Mouse (Mus musculus): ENCODE measurements around the gene Nup43. TPM values are rescaled to one million over a fixed set of nuclear protein-coding genes. Genes with fewer than 3 reads are reported as not detected.
A peak's percentile ranks its signal among the peaks of the same experiment; 100 is the strongest.
"Not testable (repeated sequence)": the region's sequence is repeated elsewhere in the genome, so short reads cannot be mapped to it uniquely, and the experiment has no call there.

Nup43 gene
- 10.3 and 10.7 TPM in 2 replicates for polyA plus RNA-seq (2015; fragmentation: Nextera tagmentation; extraction: Ambion mirVana)

- H3K27me3 ChIP-seq (replicated peaks; ENCODE audit: insufficient read depth, low read length): no peaks in the 10 kb centered on the region
- H3K27ac ChIP-seq (ENCODE audit: low read length): no peak within 1 kb of the TSS; the same call in 1 of the 2 replicates
- H3K36me3 ChIP-seq (ENCODE audit: insufficient read depth, low read length): no peaks in the 10 kb centered on the region
- peak within 1 kb of the TSS; percentile 39 for H3K9ac ChIP-seq (replicated peaks; ENCODE audit: low read depth)
- ATAC-seq (peak; percentile 80), DNase-seq (ENCODE audit: low spot score) (peak; percentile 94)
- TF ChIP-seq CTCF (IDR thresholded peaks at IDR 0.05): no peak
- 0 out of 2 replicates have a peak, but pooled peaks have one; percentile 5 for TF ChIP-seq EP300 (IDR thresholded peaks at IDR 0.05)
- H3K4me1 ChIP-seq (ENCODE audit: insufficient read depth, low read depth, low read length): peaks cover 3% of the 10 kb centered on the region; the same call in 1 of the 2 replicates
- H3K4me2 ChIP-seq (replicated peaks; ENCODE audit: low read depth, low read length): peak within 1 kb of the TSS; percentile 57
- H3K9me3 ChIP-seq (ENCODE audit: low read length): no peaks in the 10 kb centered on the region
- 0% methylated on average over 24 of the region's 24 CpGs for WGBS
- peak within 1 kb of the TSS; percentile 60 for H3K4me3 ChIP-seq (ENCODE audit: low read depth, low read length)
Observed at GRCm38 (mm10) chr10:7667342-7667802, at the start of gene Nup43. TSS of gene Nup43 (plus strand) at chr10:7667503.

GRCm38 (mm10) chr10:7617556-7617955, 49.7 kb upstream of the Nup43 start:
- not testable (repeated sequence) for H3K4me2 ChIP-seq (replicated peaks; ENCODE audit: low read depth, low read length); H3K36me3 ChIP-seq (ENCODE audit: insufficient read depth, low read length); H3K9me3 ChIP-seq (ENCODE audit: low read length); H3K27me3 ChIP-seq (replicated peaks; ENCODE audit: insufficient read depth, low read length); H3K27ac ChIP-seq (ENCODE audit: low read length); H3K9ac ChIP-seq (replicated peaks; ENCODE audit: low read depth); H3K4me3 ChIP-seq (ENCODE audit: low read depth, low read length); H3K4me1 ChIP-seq (ENCODE audit: insufficient read depth, low read depth, low read length); DNase-seq (ENCODE audit: low spot score); ATAC-seq
- WGBS: 77% methylated on average over 3 of the region's 3 CpGs

- H3K4me2 ChIP-seq (replicated peaks; ENCODE audit: low read depth, low read length): no peak overlapping the region
- no peak for TF ChIP-seq EP300 (IDR thresholded peaks at IDR 0.05)
- TF ChIP-seq CTCF (IDR thresholded peaks at IDR 0.05): no peak
- no peak for ATAC-seq
- no peaks in the 10 kb centered on the region for H3K36me3 ChIP-seq (ENCODE audit: insufficient read depth, low read length)
- no peaks in the 10 kb centered on the region for H3K4me1 ChIP-seq (ENCODE audit: insufficient read depth, low read depth, low read length)
- H3K27me3 ChIP-seq (replicated peaks; ENCODE audit: insufficient read depth, low read length): no peaks in the 10 kb centered on the region
- H3K27ac ChIP-seq (ENCODE audit: low read length): no peak overlapping the region
- no peak for DNase-seq (ENCODE audit: low spot score)
- H3K9ac ChIP-seq (replicated peaks; ENCODE audit: low read depth): no peak overlapping the region
- no peak overlapping the region for H3K4me3 ChIP-seq (ENCODE audit: low read depth, low read length)
- 94% methylated on average over 5 of the region's 5 CpGs for WGBS
- no peaks in the 10 kb centered on the region for H3K9me3 ChIP-seq (ENCODE audit: low read length)
Observed at GRCm38 (mm10) chr10:7619821-7620241, 47.5 kb upstream of the Nup43 start.

- 85% methylated on average over 5 of the region's 5 CpGs for WGBS
- Histone ChIP-seq H3K4me1 (ENCODE audit: insufficient read depth, low read depth, low read length) (no peaks in the 10 kb centered on the region), H3K27me3 (replicated peaks; ENCODE audit: insufficient read depth, low read length) (no peaks in the 10 kb centered on the region), H3K9me3 (ENCODE audit: low read length) (no peaks in the 10 kb centered on the region), H3K36me3 (ENCODE audit: insufficient read depth, low read length) (no peaks in the 10 kb centered on the region), H3K4me3 (ENCODE audit: low read depth, low read length) (no peak overlapping the region), H3K4me2 (replicated peaks; ENCODE audit: low read depth, low read length) (no peak overlapping the region), H3K27ac (ENCODE audit: low read length) (no peak overlapping the region), H3K9ac (replicated peaks; ENCODE audit: low read depth) (no peak overlapping the region)
- DNase-seq (ENCODE audit: low spot score) (no peak), ATAC-seq (no peak)
- no peak for TF ChIP-seq EP300 (IDR thresholded peaks at IDR 0.05)
- TF ChIP-seq CTCF (IDR thresholded peaks at IDR 0.05): no peak
Observed at GRCm38 (mm10) chr10:7620723-7621122, 46.6 kb upstream of the Nup43 start.

GRCm38 (mm10) chr10:7622378-7622777, 44.9 kb upstream of the Nup43 start:
- H3K27ac ChIP-seq (ENCODE audit: low read length): no peak overlapping the region
- H3K4me2 ChIP-seq (replicated peaks; ENCODE audit: low read depth, low read length): no peak overlapping the region
- TF ChIP-seq CTCF (IDR thresholded peaks at IDR 0.05) (no peak), EP300 (IDR thresholded peaks at IDR 0.05) (no peak)
- ATAC-seq (no peak), DNase-seq (ENCODE audit: low spot score) (no peak)
- WGBS: 84% methylated on average over 3 of the region's 3 CpGs
- no peaks in the 10 kb centered on the region for H3K4me1 ChIP-seq (ENCODE audit: insufficient read depth, low read depth, low read length)
- no peak overlapping the region for H3K9ac ChIP-seq (replicated peaks; ENCODE audit: low read depth)
- no peaks in the 10 kb centered on the region for H3K9me3 ChIP-seq (ENCODE audit: low read length)
- H3K27me3 ChIP-seq (replicated peaks; ENCODE audit: insufficient read depth, low read length): no peaks in the 10 kb centered on the region
- H3K36me3 ChIP-seq (ENCODE audit: insufficient read depth, low read length): no peaks in the 10 kb centered on the region
- H3K4me3 ChIP-seq (ENCODE audit: low read depth, low read length): no peak overlapping the region

GRCm38 (mm10) chr10:7623861-7624518, 43.3 kb upstream of the Nup43 start:
- H3K4me1 ChIP-seq (ENCODE audit: insufficient read depth, low read depth, low read length): no peaks in the 10 kb centered on the region

More at GRCm38 (mm10) chr10:7623861-7624518, 43.3 kb upstream of the Nup43 start:
- Histone ChIP-seq H3K4me2 (replicated peaks; ENCODE audit: low read depth, low read length) (no peak overlapping the region), H3K9ac (replicated peaks; ENCODE audit: low read depth) (no peak overlapping the region), H3K27ac (ENCODE audit: low read length) (no peak overlapping the region), H3K9me3 (ENCODE audit: low read length) (no peaks in the 10 kb centered on the region), H3K36me3 (ENCODE audit: insufficient read depth, low read length) (no peaks in the 10 kb centered on the region), H3K27me3 (replicated peaks; ENCODE audit: insufficient read depth, low read length) (no peaks in the 10 kb centered on the region), H3K4me3 (ENCODE audit: low read depth, low read length) (no peak overlapping the region)
- WGBS: 86% methylated on average over 3 of the region's 3 CpGs
- TF ChIP-seq EP300 (IDR thresholded peaks at IDR 0.05): no peak
- ATAC-seq (no peak), DNase-seq (ENCODE audit: low spot score) (no peak)

Measured in lung, postnatal 0 days (tissue).